Mouse (Mus musculus) spleen, adult 18-20 months (tissue): ENCODE measurements at regions not wholly inside any gene's neighbourhood (a gene's known extent, or its start where the extent isn't known, plus 50 kb on each side); places are given as distances from the start of the nearest gene placed in this dataset.
"Not testable (repeated sequence)": the region's sequence is repeated elsewhere in the genome, so short reads cannot be mapped to it uniquely, and the experiment has no call there.

ENCODE experiments used
- DNase-seq, 2 experiments: peaks; one replicate each; pipeline ENCODE4 v3.0.0; 2022; ENCODE audit warnings: mixed read lengths in 2 of 2

DNA sequence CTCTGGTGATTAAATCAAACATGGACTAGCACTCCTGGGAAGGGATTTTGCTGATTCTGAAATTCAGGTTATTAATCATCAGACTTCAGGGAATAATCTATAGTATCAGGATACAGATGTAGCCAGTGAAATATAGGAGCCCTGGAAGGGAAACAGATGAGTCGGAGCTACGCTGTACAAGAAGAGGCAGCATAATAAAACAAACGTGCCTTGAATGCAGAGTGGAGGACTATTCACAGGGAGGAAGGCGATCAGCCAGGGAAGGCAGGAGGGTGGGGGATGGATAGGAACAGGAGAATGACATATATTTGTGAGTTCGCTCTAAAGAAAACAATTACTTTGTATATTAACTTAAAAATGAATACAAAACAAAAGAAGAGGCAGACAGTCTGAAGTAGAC lies 286.6 kb upstream of the Got2 start:
- DNase-seq, result no peak

DNA sequence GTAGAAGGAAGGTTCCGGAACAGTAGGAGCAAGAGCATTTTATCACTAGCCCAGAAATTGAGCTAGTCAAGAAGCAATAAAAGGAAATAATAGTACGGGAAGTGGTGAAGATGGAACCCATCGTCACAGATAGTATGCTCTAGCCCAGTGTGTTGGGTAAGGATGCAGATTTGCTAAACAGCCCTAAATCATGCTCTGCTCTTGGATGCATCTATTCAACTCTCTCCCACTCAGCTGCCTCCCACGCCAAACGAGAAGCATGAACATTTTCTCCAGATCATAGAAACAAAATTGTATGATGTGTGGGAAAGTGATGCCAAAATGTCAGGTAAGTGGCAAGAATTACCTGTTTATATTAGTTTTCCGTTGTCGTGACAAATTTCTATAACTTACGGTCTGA lies 276.6 kb upstream of the Got2 start:
- no peak for DNase-seq

DNA sequence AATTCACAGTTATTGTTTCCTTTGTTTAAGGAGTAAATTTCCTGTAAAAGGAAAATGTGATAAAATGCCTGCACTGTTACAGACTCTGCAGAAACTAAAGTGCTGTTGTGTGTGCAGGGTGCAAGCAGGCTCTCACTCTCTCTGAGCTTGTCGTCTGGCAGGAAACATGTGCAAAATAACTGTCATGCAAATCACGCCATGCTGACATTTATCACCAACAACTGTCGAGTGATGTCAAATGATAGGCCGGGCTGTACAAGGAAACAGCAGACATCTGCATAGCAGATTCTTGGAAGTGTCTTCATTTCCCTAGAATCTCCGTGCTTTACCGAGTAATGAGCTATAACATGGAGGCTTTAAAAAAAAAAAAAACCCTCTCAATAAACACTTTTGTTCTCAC lies 271.6 kb upstream of the Got2 start:
- no peak for DNase-seq

DNA sequence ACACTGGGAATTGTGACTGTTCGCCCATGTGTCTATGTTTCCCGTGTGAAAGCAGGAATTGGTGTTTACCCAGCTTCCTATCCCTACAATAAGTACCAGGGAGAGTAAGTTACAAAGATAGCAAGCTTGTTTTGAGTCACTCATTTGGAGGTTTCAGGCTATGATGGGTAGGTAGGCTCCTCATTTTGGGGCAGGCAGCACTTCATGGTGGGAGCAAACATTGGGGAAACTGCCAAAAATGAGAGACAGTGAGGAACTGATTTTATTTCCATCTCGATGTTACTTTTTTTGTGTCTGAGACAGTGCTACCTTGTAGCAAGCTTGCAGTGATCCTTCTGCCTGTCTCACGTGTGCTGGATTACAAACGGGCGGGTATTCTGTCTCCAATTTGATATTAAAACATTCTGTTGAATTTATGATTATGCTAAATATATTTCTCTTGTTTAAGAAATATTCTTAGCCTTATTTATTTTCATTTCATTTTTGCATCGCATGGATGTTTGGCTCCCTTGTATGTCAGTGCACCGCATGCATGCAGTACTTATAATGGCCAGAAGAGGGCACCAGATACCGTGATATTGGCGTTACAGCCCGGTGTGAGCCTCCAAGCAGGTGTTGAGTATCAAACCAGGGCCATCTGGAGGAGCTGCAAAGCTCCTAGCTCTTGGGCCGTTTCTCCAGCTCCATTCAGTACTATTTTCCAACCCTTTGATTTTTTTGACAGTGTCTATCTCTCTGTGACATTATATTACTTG lies 264.3 kb upstream of the Got2 start:
- peak in 1 of 2 experiments; percentile 14 for DNase-seq

DNA sequence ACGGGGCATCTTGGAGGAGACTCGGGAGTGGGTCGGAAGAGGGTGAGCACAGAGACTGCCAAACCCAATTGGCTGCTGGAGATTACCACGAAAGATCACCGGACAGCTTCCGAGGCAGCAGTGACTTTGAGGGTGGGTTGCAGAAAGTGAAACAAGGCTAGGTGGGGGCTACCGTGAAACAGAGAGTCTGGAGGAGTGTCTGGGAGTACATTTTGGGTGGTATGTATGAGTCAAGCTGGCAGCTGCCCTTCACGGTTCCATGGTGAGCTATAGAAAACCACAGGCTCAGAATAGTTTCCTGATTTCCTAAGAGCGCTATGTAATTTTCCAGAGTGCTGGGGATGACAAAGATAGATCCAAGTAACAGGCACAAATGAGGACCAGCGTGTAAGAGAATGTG lies 263.7 kb upstream of the Got2 start:
- no peak for DNase-seq

DNA sequence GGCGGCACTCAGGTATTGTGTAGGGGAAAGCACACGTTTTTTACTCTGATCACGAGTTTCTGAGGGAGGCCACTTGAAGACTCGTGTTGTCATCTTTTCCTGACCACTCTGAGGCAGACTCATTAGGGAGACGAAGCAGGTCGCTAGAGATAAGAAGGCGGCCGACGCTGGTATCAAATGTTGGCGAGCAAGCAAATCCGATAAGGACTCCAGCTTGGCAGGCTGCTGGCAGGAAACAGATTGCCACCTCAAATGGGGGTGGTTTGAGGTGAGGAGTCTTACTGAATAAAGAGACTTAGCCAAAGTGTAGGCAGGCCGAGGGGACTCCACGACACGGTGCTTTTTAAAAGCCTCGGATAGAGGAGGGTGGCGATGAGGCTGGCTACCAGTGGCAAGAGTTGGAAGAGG lies 262.7 kb upstream of the Got2 start:
- DNase-seq, result no peak

DNA sequence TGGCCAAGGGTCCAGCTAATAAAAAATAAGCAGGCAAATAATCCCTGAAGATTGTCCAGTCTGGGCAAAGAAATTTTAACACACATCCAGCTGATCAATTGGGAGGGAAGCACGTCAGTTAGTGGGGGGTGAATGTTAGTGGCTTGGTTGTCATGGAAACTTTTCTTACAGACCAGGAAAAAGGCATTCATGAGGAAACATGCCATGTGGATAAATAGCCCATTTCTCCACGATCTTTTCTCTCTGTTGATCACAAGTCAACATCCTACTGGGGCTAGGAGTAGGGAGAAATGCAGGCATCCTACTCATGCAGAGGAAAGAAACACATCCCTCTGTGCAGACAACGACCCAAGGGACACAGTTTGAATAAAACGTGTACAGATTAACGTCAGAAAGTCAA lies 243.8 kb upstream of the Got2 start:
- no peak for DNase-seq

DNA sequence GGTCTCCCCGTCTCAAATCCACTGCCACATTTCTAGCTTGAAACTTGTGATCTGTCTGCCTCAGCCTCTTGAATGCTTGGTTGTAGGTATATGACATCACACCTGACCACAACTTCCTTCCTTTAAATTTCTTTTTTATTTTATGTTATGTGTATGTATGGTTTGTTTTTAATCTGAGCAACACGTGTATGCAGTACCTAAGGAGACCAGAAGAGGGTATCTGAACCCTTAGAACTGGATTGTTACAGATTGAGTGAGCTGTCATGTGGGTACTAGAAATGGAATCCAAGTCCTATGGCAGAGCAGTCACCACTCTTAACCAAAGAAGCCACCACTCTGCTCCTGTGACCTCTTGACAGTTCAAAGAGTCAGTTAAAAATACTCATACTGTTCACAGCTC lies 240.0 kb upstream of the Got2 start:
- no peak for DNase-seq

DNA sequence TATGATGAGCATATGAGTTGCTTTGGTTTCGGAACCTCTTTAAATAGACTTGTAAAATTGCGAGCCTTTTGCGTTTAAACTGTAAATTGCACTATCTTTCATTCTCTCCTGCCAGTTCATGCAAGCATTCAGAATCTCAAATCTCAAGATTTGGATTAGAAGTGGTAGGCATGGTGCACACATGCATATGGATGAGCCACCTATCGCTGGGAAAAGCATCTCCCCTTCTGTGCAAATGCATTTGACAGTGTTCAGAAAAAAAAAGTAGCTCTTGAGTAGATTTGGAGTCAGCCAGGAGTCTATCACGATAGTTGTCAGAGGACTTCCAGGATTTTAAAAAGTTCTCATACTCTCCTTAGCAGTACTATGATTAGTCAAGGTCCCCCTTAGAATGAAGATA lies 212.5 kb upstream of the Got2 start:
- no peak for DNase-seq

DNA sequence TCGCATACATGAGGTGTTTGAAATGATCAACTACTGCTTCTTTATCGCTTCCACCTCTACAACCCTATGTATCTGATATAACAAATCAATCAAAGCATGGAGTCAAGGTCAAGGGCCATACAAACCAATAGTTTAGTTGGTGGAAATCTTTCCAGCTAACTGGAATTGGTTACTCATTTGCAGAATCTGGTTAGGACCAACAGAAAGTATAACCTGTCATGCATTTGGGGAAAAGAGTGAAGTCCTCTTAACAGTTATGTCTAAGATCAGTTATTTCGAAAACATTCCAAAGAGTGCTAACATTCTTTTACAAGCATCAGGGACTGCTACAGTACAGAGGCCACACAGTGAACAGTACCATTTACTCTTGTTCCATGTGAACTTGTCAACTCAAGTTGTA lies 204.6 kb upstream of the Got2 start:
- no peak for DNase-seq

DNA sequence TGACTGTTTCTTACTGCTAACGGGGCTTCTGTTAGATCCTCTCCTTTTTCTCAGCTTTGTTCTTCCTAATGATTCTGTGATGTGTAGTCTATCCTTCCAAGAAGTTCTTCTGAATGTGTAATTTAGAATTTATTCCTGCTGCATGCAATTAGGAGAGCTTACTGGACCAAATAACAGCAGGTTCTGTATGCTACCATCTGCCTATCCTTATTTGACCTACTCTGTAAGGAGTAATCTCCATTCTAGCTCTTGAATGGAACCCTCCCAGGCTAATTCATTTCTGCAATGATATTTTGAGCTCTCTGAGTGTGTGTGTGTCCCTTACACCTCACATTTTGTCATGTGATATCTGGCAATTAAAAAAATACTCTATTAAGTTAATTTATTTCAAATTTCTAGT lies 201.9 kb upstream of the Got2 start:
- DNase-seq, result no peak

DNA sequence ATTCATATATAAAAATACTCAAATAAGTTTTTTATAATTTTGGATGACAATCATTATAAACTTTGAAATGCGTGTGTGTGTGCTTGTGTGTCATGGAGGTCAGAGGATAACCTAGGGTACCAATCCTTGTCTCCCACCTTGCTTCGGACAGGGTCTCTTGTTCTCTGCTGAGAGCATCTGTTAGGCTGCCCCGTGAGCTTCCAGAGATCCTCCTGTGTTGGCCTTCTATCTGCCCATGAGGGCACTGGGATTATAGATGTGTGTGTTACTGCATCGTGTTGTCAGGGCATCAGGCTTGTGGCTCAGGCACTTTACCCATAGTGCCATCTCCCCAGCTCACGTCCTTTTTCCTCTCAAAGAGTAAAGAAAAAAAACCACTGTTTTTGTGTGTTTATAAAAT lies 180.0 kb upstream of the Got2 start:
- DNase-seq, result no peak

DNA sequence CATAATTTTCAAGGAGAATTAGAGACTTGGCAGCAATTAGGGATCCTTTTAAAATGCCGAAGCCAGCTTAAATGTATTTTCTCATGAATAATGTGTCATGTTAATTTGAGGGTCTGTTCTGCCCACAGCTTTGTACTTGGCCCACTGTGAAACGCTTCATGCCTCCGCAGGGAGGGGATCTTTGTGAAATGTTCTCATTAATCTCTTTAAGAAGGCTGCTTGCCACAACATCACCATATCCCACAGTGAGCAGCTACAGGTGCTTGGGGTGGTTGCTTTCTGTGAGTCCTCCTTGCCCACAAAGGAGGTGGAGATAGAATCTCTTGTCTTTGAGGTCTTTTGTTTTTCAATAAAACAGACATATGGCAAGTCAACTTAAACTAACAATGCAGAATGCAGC lies 159.3 kb upstream of the Got2 start:
- DNase-seq, result no peak

DNA sequence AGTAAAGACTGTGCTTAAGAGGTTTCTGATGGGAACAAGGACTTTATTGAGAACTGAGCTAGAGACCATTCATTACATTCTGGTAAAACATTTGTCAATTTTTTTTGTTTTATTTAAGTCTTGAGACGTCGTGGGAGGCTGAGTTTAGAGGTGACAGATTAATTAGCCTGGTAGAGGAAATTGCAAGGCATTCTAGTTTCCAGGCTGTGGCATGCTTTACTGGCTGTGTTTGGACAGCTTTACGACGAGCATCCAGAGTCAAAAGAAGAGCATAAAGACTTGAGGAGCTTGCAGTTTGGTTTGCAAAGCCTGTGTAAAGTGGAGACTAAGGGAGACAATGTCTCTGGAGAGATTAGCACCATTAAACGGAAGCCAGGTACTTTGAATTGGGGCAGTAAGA lies 154.0 kb upstream of the Got2 start:
- no peak for DNase-seq

DNA sequence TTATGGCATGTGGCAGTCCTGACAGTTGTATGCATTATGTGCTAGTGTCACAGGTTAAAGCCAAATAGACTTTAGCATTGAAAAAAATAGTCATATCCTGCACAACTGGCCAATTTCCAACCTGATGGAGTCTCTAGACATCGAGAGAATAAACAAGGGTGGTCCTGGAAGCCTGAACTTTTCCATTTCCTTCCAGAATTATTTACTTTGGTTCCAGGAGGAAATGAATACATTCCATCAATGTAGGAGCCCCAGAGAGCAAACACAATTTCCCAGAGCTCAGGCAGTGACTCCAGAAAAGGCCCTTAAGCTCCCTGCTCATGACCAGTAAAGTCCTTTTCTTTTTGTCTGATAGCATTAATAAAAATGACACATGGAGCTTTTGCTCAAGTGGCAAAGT lies 151.9 kb upstream of the Got2 start:
- DNase-seq, result no peak

DNA sequence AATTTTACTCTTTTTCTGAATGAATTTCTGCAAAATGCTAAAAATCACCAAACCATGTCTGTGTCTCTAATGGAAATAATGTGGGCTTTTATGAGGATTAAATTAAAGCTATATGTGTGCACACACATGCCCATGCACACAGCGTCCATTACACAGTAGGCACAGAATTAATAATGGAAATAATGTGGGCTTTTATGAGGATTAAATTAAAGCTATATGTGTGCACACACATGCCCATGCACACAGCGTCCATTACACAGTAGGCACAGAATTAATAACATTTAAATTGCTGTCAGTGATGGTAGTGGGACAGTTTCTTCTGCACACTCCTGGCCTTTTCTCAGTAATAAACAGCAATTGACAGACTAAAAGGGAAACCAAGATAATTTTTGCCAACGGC lies 130.4 kb upstream of the Got2 start:
- DNase-seq, result not testable (repeated sequence)

DNA sequence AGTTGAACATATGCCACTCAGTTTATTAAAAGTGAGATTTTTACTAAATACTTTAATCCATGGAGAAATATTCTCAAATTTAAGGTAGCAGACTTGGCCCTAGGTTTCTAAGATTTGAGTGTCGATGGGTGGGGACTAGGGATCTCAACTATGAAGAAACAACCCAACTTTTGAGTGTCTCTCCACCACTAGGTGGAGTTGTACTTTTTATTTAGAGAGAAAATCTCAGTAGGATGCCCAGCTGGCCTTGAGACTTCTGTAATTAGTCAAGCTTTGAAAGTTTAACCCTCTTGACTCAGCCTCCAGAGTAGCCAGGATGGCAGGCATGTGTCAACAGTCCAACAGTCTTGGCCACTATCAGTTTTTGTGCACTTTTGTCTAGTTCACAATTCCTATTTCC lies 123.7 kb upstream of the Got2 start:
- DNase-seq, result no peak

DNA sequence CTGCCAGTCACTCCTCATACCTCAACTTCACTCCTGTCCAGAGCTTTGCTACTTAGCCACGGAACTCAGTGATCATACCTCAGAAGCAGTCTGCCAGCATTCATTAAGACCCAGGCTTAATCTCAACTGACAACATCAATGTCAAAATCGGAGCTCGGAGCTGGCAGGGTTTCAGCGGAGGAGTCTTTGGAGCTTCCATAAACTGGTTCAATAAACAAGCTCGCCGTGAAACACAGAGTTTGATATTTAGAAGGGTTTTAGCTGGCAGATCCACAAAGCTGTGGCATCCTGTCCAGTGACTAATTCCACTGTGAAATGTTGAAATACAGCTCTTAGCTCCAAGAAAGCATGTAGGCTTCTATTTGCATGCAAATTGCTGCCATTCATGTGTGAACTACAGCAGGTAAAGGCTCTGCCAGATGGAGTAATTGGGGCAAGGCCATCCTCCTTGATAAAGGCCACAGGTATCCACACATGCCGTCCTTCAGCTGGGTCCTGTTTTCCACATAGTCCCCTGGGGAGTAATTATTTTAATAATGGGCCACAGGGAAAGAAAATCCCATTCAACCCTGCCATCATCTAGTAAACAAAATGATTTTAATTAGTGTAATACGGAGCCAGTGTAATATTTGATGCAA lies 103.6 kb upstream of the Got2 start:
- no peak for DNase-seq

DNA sequence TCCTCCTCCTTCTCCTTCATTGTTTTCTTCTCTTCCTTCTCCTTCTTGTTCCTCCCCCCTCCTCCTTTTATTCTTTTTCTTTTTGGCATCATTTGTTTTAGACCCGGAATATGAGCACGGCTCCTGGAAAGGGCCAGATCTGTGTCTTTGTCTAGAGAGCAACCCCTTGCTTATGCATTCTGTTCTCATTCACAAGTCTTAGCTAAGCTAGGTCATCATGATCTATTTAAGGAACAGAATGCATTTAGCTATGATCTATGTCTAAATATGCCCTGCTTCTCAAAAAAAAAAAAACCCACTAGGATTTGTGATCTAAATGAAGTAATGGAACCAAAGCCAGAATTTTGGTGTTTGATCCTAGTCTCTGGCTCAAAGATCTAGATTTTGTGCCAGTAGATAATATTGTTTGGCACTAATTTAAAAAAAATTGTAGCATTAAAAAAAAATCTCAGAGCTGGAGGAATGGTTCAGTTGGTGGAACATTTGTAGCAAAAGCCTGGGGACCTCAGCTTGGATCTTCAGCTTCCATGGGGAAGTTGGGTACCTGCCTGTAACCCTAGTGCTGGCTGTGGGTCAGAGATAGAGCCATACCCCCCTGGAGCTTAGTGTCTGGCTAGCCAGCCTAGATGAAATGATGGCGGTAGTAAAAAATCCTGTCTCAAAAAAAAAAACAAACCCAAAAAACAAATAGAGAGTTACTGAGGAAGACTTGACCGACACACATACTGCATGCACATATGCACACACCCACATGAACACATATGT lies 100.5 kb upstream of the Got2 start:
- no peak for DNase-seq

DNA sequence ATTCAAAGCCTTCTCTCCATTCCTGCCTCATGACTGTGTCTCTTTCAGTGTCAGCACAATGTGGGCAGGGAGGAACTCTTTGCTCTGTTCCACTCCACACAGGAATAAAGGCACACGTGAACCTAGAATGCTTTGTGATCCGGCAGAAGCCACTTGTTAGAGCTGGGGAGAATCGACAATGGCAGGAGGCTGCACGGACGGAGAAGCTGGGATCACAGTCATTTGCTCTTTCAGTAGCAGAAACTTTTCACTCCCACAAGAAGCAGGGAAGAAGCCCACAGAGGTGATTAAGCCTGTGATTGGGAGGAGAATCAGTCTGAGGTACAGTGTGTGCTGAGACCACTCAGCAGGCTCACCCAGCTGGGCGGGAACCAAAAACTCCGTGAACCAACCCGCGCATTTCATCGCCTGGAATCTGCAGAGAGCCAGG lies 98.7 kb upstream of the Got2 start:
- DNase-seq, result no peak

DNA sequence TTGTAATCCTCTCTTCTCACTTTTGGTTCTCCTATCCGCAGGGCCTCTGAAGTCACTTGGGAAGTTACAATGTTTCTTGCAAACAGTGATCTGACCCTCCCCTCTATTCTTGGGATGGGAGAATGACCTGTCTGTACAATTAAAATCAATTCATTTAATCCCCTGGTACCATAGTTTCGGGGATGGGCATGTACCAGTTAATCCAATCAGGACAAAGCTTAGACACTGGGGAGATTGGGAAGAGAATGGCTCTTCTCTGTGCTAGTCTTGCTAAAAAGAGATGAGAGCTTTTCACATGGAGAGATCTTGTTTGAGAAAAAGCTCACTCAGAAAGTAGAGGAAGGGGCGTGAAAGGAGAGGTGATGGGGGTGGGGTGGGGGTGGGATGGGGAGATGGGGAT lies 98.1 kb upstream of the Got2 start:
- DNase-seq, result no peak

DNA sequence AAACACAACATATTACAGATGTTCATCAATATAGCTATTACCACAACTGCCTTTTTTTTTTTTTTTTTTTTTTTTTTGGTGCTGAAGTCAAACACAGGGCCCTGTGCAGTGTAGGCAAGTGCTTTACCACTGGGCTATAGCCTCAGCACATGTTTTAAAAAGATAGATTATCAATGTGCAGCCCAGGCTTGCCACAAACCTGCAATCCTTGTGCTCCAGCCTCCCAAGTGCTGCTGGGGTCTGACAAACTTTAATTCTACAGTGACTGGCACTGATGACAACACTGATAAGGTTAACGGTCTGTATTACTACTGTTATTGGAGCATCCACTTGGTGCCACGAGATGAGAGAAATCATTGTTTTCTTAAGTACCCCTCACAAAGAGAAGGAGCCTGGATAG lies 95.3 kb upstream of the Got2 start:
- no peak for DNase-seq

DNA sequence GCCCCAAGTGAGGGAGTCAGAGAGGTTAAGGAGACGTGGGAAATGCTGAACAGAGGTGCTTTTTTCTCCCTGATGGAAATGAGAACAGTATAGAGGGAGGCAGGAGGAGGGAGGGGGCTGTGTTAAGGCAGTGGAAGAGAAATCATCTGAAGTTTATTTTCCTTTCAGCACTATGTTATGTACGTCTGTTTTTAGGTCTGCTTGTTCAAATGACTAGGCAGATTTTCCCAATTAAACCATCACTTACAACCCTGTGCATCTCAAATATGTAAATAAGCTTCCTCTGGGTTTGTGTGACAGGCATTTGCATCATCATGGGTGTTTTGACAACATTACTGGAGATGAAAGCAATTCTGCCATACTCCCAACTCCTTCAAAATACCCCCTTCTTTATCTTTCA lies 92.1 kb upstream of the Got2 start:
- no peak for DNase-seq

DNA sequence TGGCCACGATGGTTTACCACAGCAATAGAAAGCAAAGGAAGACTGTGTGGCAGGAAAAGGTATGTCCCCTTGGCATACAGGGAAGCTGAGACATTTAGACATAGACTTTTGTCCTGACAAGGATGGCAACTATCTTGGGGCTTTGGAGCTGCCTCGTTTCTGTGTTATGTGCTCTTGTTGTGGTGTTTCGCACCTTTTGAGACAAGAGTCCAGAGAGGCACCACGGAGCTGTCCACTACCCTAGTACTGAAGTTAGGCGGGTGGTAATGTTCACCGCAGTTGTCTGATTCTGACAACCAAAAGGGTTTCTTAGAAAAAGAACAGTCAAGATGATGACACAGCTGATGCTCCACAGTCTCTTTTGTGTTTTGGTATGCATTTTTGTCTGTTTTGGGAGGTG lies 90.9 kb upstream of the Got2 start:
- DNase-seq, result no peak
